Mouse (Mus musculus) lung, postnatal 36 days (tissue): ENCODE measurements around the gene Dram2.
"Not testable (repeated sequence)": the region's sequence is repeated elsewhere in the genome, so short reads cannot be mapped to it uniquely, and the experiment has no call there.

Experiments
- DNase-seq: peaks from one replicate; pipeline ENCODE4 v3.0.0; 2022; ENCODE audit warnings: mixed read lengths

Dram2 gene

GRCm38 (mm10) chr3:106547171-106547923 lies at the start of gene Dram2, which contains the start of gene Cept1:
Gene Dram2, plus strand, starts transcription at chr3:106547798.
Gene Cept1, minus strand, starts transcription at chr3:106547802.
- peak; percentile 99 for DNase-seq

GRCm38 (mm10) chr3:106500510-106500909 lies 47.1 kb upstream of the Dram2 start:
- DNase-seq = no peak

GRCm38 (mm10) chr3:106502892-106503291 lies 44.7 kb upstream of the Dram2 start:
- DNase-seq = no peak

GRCm38 (mm10) chr3:106510669-106511068 lies 36.9 kb upstream of the Dram2 start:
- no peak for DNase-seq

DNA sequence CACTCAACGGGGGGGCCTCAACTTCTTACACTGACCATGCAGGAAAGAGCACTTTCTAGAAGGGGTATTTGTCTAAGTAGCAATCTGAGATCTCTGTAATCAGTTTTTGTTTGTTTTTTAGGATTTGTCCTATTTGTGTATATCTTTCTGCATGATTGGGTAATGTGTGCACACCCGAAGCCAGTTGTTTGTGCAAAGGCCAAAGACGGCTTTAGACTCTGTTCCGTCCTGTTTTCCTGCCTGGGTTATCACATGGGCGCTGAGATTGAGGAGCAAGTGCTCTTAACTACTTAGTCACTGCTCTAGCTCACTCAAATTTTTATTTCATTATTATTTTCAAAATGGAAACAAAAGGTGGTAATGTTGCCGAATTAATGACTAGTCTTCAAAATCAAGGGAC lies 32.6 kb upstream of the Dram2 start:
- no peak for DNase-seq

GRCm38 (mm10) chr3:106522730-106523129 lies 24.9 kb upstream of the Dram2 start:
- DNase-seq = no peak

DNA sequence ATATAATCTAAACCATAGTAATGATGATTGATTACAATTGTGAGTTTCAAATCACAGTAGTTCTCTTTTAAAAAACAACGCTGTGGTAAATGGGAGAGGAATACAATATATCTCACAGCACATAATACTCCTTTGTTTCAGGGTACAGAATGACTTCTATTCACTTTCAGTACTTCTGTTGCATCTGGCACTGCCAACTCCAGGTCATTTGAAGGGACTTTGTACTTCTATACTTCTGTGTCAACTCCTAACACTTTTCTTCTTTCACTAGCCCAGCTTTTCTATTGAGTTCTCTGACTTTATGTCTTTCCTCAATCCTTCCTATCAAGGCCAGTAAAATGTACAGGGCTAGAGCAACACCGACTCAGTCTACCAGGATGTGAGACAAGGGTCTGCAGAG lies 21.2 kb upstream of the Dram2 start:
- DNase-seq = no peak

DNA sequence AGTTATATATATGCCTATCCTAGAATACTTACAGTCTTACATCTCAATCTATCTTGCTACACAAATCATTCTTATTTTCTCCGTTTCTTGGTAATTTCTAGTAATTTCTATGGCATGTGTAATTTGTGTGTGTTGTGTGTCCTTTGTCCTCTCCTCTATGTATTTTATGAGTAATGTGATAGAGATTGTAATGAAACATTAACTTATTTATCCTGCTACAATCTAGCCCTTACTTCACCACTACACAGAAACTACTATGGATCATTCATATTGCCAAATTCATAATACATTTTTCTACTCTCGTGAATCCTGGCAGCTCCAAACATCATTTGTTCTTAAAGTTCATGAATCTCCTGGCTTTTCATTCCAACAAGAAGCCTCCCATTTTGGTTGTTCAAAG lies 19.6 kb upstream of the Dram2 start:
- no peak for DNase-seq

DNA sequence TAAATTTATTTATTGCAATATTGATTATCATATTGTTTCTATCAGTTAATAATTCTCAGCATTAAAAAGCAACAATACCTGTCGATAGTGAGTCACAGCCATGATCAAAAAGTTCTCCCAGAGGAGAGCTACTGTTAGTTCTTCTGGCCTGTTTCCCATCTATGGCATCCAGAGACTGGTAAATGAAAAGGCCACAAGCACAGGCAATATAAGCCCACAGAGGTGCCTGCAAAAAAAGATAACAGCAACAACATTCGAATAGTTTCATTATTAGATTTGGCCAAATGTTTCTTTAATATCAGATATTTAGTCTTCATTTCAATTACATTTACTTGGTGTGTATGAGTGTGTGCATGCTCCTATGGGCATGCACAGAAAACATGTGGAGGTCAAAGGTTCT lies 14.3 kb upstream of the Dram2 start:
- no peak for DNase-seq

DNA sequence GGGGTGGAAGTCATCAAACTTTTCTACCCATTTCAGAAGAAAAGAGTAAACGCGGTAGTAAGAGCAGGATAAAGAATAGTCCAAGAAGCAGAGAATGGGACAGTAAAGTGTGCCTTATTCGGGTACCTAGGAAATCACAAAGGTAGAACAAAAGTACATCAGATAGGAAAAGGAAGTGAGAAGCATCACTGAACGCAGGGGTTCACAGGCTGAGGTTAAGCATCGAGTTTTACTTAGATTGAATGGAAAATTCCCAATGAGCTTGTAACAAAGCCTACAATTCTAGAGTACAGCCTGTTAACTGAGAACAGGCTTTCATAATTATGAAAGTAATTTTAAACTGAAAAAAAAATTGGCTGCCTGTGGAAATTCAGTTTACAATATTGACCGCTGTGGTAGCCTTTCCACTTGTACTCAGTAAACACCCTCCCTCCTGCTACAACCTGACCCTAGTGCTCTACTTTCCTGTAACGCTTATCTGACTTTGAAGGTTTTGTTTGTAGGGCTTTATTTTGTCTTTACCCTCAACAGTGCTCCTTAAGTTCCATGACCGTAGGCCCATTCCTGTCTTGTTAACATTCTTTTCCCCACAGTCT lies 2.8 kb upstream of the Dram2 start:
- DNase-seq = no peak

DNA sequence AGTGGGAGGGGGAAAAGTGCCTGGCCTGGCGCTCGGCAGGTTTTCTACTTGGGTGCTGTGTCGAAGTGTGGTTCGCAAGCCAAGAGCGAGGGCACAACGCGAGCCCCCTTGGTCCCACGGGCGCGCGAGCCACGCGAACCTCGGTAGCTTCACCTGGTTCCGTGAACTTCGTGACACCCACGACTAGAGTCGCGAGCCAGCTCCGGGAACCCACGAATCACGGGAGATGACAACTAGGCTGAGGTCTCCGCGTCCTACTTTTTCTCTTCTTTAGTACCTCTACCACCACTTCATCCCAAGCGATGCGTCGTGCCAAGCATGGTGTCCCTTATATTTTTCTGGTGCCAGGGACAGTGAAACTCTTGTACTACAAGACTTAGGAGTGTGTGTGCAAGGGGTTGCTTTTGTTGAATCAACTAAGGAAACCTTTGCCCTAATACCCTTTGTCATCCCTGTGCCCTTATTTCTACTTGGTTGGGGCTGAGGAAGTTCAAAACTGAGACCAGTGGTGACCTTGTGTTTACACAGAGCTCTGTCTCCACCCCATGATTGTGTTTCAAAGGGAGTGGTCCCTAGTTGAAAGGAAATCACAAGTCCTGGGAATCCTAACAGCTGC lies 434 bp downstream of the Dram2 start:
- DNase-seq = peak; percentile 83

- no peak for DNase-seq
Observed at GRCm38 (mm10) chr3:106548971-106549370, 1.4 kb downstream of the Dram2 start.

DNA sequence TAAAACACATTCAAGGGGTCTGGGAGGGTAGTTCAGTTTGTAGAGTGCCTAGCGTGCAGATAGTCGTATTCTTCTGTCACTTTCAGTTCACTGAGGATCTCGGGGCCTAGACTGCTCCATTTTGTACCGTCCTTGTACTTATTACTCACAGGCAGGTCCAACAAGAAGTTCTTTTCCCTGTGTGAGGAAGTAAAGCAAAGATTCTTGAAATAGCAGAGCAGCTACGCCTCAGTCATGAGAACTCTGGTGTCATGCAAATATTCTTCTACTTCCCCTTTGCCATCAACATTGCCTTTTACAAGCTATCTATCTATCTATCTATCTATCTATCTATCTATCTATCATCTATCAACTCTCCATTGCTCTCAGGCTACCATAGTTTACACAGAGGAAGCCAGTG lies 5.8 kb downstream of the Dram2 start:
- peak; percentile 37 for DNase-seq

DNA sequence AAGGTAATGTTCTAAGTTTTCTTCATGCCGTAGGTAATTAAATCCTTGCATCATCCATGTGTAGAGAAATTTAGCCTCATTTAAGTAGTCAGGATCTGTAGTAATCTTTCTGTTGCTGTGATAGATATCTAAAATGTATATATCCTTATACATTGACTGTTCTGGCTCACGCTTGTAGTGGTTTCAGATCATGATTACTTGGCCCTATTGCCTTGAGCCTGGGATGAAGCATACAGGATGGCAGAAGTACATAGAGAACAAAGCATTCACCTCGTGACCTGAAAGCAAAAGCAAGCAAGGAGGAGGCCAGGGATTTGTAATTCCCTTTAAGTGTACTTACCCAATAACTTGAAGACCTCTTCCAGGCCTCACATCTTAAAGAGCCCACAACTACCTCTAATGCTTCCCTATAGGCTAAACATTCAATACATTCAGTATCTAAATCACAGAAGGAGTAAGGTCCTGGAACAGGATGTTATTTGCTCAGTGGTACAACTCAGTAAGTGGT lies 8.2 kb downstream of the Dram2 start:
- peak; percentile 31 for DNase-seq

DNA sequence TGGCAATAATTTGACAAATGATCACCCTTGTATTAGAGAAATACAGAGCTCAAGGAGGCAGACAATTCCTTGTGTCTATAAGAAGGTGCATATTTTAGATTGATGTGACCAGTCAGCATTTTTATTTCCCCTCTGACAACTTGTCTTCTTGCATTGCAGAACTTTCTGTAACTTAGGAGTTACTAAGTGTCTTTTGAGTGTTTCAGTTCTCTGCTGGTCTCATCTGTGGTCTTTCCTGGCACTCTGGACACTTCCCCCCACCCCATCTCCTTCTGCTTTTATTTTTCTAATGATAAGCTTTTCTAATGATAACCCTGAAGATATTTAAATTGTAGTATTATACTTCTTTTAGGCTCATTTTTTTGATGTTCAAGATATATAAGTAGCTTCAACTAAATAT lies 10.7 kb downstream of the Dram2 start:
- DNase-seq = no peak

GRCm38 (mm10) chr3:106565876-106566275 lies 18.3 kb downstream of the Dram2 start:
- no peak for DNase-seq

DNA sequence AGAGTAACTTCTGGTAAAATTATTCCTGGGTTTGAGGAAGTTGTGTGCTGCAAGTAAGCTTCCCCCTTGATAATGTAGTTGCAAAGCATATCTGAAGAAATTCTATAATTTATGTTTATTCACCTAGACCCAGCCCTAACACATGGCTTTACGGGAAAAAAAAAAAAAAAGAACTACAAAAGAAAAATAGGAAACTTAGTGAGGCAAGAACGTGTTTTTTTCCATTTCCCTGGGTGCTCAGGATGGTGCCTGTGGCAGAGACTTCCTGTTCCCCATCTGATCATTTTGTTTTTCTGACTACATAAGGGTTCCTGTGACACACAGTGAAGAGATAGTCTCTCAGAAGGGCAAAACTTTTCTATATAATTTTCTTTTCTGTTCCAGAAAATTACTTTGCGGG lies 25.6 kb downstream of the Dram2 start:
- DNase-seq = no peak

GRCm38 (mm10) chr3:106579296-106579695 lies 31.7 kb downstream of the Dram2 start:
- no peak for DNase-seq

- not testable (repeated sequence) for DNase-seq
Observed at GRCm38 (mm10) chr3:106593631-106594030, 46.0 kb downstream of the Dram2 start.

GRCm38 (mm10) chr3:106618103-106618502 lies 70.5 kb downstream of the Dram2 start:
- no peak for DNase-seq
